Mouse (Mus musculus) spleen, adult 2 months (tissue): ENCODE results near the gene Tfb1m.

Experiments
- CTCF ChIP-seq: fragments of 200-500 bp; IDR thresholded peaks from 2 replicates; pipeline ENCODE4 v1.5.1; 2011; ENCODE audit warnings: mild to moderate bottlenecking, inconsistent platforms; ENCODE audit not compliant: insufficient read depth, insufficient read length, insufficient replicate concordance; ENCODE audit errors: extremely low read depth
- POLR2A ChIP-seq: fragments of 200-500 bp; IDR thresholded peaks from 2 replicates; pipeline ENCODE4 v1.6.1; 2011; ENCODE audit warnings: low read depth, low read length, inconsistent platforms

- TF ChIP-seq POLR2A (no peak), CTCF (no peak)
These were observed 69.6 kb downstream of the Tfb1m start for GRCm38 (mm10) chr17:3487721-3488601.
